Mouse (Mus musculus) intestine, embryonic 14.5 days (tissue): ENCODE data around the gene Tff1. TPM values are rescaled to one million over a fixed set of nuclear protein-coding genes. Genes with fewer than 3 reads are reported as not detected.

Experiments used
- ATAC-seq: fragments of 200-750 bp; cut with Nextera tagmentation; replicated peaks from 2 replicates; pipeline ENCODE4 v1.8.0; 2017; ENCODE audit warnings: low read depth, moderate number of reproducible peaks, moderate TSS enrichment, moderate library complexity; ENCODE audit not compliant: low FRiP score, low TSS enrichment
- DNase-seq: peaks from one replicate; pipeline ENCODE4 v3.0.0-alpha.2; 2018; ENCODE audit warnings: low spot score
- H3K27ac ChIP-seq: fragments of 300-500 bp; sonication (generic); 2 replicates; pipeline ENCODE4 v1.5.1; 2014; ENCODE audit warnings: low read depth, mild to moderate bottlenecking, control low read depth
- H3K27me3 ChIP-seq: fragments of 300-500 bp; sonication (generic); replicated peaks from 2 replicates; pipeline ENCODE4 v1.6.1; 2014; ENCODE audit warnings: low read length, control low read depth; ENCODE audit not compliant: control insufficient read depth, insufficient read depth
- H3K36me3 ChIP-seq: fragments of 300-500 bp; sonication (generic); 2 replicates; pipeline ENCODE4 v1.6.1; 2014; ENCODE audit warnings: low read length, control low read depth; ENCODE audit not compliant: control insufficient read depth, insufficient read depth
- H3K4me1 ChIP-seq: fragments of 300-500 bp; sonication (generic); replicated peaks from 2 replicates; pipeline ENCODE4 v1.6.1; 2014; ENCODE audit warnings: low read length, control low read depth, mixed read lengths; ENCODE audit not compliant: control insufficient read depth, insufficient read depth
- H3K4me2 ChIP-seq: fragments of 300-500 bp; sonication (generic); 2 replicates; pipeline ENCODE4 v1.6.1; 2014; ENCODE audit warnings: low read length
- H3K4me3 ChIP-seq: fragments of 300-500 bp; sonication (generic); 2 replicates; pipeline ENCODE4 v1.5.1; 2014; ENCODE audit warnings: low read depth, low read length, control low read depth, mixed read lengths
- H3K9ac ChIP-seq: fragments of 300-500 bp; sonication (generic); 2 replicates; pipeline ENCODE4 v1.6.1; 2014; ENCODE audit warnings: mild to moderate bottlenecking, low read length
- H3K9me3 ChIP-seq: fragments of 300-500 bp; sonication (generic); 2 replicates; pipeline ENCODE4 v1.6.1; 2016; ENCODE audit warnings: low read length, control low read depth; ENCODE audit not compliant: control insufficient read depth
- WGBS: fragments of 180-500 bp; shearing (Covaris S2); extraction: QIAGEN DNeasy Blood & Tissue Kit; methylation state at CpG from one replicate; pipeline ENCODE4 v1.1.7; 2014; 5-methylcytosine and 5-hydroxymethylcytosine counted together
- polyA plus RNA-seq: library from polyadenylated mRNA; unstranded; fragments of >200 nt; fragmentation: Nextera tagmentation; extraction: Ambion mirVana; gene quantifications from 2 replicates; pipeline ENCODE4 v1.2.1, GENCODE M21; 2014

Gene Tff1
- polyA plus RNA-seq, 1 experiment from 2014 or later = 12.7 TPM

- H3K4me2 ChIP-seq = no peak within 1 kb of the TSS
- WGBS = 2% methylated on average over 2 of the region's 2 CpGs
- no peak within 1 kb of the TSS for H3K9ac ChIP-seq
Observed at GRCm38 (mm10) chr17:31129452-31129851, 35.6 kb downstream of the Tff1 start, which contains the start of gene Tff3. Tff3 (minus strand) TSS chr17:31129646.

GRCm38 (mm10) chr17:31128708-31129318, 36.3 kb downstream of the Tff1 start:
- no peaks in the 10 kb centered on the region for H3K9me3 ChIP-seq
- H3K36me3 ChIP-seq = no peaks in the 10 kb centered on the region
- ATAC-seq (no peak), DNase-seq (no peak)
- no peak overlapping the region for H3K4me3 ChIP-seq
- no peaks in the 10 kb centered on the region for H3K27me3 ChIP-seq
- 0 out of 2 replicates have a peak, but pooled peaks cover 1% of the 10 kb centered on the region for H3K4me1 ChIP-seq
- no peak overlapping the region for H3K27ac ChIP-seq
- H3K4me2 ChIP-seq = no peak overlapping the region
- no peak overlapping the region for H3K9ac ChIP-seq
- 80% methylated on average over 9 of the region's 9 CpGs for WGBS

More at GRCm38 (mm10) chr17:31129452-31129851, 35.6 kb downstream of the Tff1 start, which contains the start of gene Tff3:
- no peaks in the 10 kb centered on the region for H3K27me3 ChIP-seq
- H3K4me3 ChIP-seq = no peak within 1 kb of the TSS
- ATAC-seq (peak; percentile 69; the same call in 1 of the 2 replicates), DNase-seq (no peak)
- no peaks in the 10 kb centered on the region for H3K9me3 ChIP-seq
- 0 out of 2 replicates have a peak, but pooled peaks cover 2% of the 10 kb centered on the region for H3K4me1 ChIP-seq
- H3K27ac ChIP-seq = no peak within 1 kb of the TSS
- H3K36me3 ChIP-seq = no peaks in the 10 kb centered on the region

DNA sequence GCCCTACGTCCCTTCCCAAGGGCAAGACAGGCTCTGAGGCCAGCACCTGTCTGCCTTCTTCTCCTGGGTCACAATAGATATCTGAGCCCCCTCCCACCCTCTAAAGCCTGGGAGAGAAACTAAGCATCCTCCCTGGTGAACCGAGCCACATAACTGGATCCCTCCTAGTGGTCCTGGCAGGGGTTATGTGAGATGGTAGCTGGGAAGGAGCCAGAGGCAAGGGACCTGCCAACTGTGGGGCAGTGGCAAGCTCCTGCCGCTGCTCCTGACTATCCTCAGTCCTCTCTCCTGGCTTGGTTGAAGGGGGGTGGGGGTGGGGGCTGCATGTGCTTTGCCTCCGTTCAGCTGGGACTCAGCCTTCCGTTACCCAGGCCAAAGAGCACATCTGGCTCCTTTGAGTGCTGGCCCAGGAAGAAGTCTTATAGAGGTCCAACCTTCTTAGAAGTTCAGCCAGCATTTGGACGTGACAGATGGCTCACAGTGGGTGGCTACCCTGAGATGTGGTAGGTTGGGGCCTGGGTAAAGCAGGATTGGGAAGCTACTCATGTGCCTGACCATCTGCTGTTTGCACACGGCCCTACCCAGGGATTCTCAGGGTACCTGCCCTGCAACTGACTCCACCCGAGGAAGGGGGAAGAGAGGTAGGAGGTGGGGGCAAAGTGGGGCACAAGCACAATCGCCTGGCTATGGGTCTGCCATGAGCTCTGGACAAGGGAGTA, 39.4 kb downstream of the Tff1 start:
- Histone ChIP-seq H3K9ac (no peak overlapping the region), H3K4me1 (no peaks in the 10 kb centered on the region), H3K27me3 (no peaks in the 10 kb centered on the region), H3K36me3 (no peaks in the 10 kb centered on the region), H3K4me3 (no peak overlapping the region), H3K9me3 (no peaks in the 10 kb centered on the region), H3K4me2 (no peak overlapping the region), H3K27ac (no peak overlapping the region)
- DNase-seq = no peak
- 43% methylated on average over 9 of the region's 9 CpGs for WGBS
- no peak for ATAC-seq

DNA sequence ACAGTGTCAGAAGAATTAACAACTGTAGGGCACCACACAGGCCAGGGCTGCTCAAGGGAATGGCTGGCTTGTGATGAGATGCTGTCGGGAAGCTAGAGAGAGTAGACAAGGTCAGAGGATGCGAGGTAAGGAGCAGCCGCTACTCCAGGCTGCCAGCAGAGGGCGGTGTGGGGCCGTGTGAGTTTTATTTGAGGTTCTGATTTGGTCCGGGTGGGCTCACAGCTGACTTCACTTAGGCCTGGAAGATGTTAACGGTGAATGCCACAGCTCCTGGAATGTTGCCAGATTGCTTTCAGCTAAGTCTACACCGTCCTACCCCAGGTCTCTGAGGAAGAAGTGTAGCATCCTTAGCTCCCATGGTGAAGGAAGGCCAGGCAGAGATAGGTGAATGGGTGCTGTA, 43.1 kb downstream of the Tff1 start:
- Histone ChIP-seq H3K4me1 (no peaks in the 10 kb centered on the region), H3K4me3 (no peak overlapping the region), H3K36me3 (no peaks in the 10 kb centered on the region), H3K27ac (no peak overlapping the region), H3K9ac (no peak overlapping the region), H3K9me3 (no peaks in the 10 kb centered on the region), H3K4me2 (no peak overlapping the region), H3K27me3 (no peaks in the 10 kb centered on the region)
- 4% methylated on average over 8 of the region's 8 CpGs for WGBS
- ATAC-seq (no peak; the same call in 1 of the 2 replicates), DNase-seq (peak; percentile 87)

GRCm38 (mm10) chr17:31119429-31119828, 45.6 kb downstream of the Tff1 start:
- H3K4me3 ChIP-seq = no peak overlapping the region
- H3K9me3 ChIP-seq = no peaks in the 10 kb centered on the region
- 5% methylated on average over 7 of the region's 7 CpGs for WGBS

GRCm38 (mm10) chr17:31117946-31118345, 47.1 kb downstream of the Tff1 start:
- ATAC-seq (no peak), DNase-seq (no peak)
- no peaks in the 10 kb centered on the region for H3K36me3 ChIP-seq
- no peak overlapping the region for H3K9ac ChIP-seq
- H3K27me3 ChIP-seq = no peaks in the 10 kb centered on the region
- no peaks in the 10 kb centered on the region for H3K9me3 ChIP-seq
- no peak overlapping the region for H3K4me3 ChIP-seq
- no peak overlapping the region for H3K4me2 ChIP-seq
- H3K27ac ChIP-seq = no peak overlapping the region
- H3K4me1 ChIP-seq = no peaks in the 10 kb centered on the region
- 85% methylated on average over 5 of the region's 5 CpGs for WGBS

More at GRCm38 (mm10) chr17:31119429-31119828, 45.6 kb downstream of the Tff1 start:
- ATAC-seq (0 out of 2 replicates have a peak, but pooled peaks have one; percentile 26), DNase-seq (peak; percentile 85)
- Histone ChIP-seq H3K36me3 (no peaks in the 10 kb centered on the region), H3K9ac (no peak overlapping the region), H3K4me1 (no peaks in the 10 kb centered on the region), H3K27me3 (no peaks in the 10 kb centered on the region), H3K4me2 (no peak overlapping the region), H3K27ac (no peak overlapping the region)

GRCm38 (mm10) chr17:31116063-31116462, 49.0 kb downstream of the Tff1 start:
- H3K4me2 ChIP-seq = no peak overlapping the region
- no peaks in the 10 kb centered on the region for H3K4me1 ChIP-seq
- H3K9ac ChIP-seq = no peak overlapping the region
- no peak for ATAC-seq
- no peak overlapping the region for H3K27ac ChIP-seq
- no peaks in the 10 kb centered on the region for H3K9me3 ChIP-seq
- no peak for DNase-seq
- H3K4me3 ChIP-seq = no peak overlapping the region
- 47% methylated on average over 6 of the region's 6 CpGs for WGBS
- no peaks in the 10 kb centered on the region for H3K27me3 ChIP-seq
- no peaks in the 10 kb centered on the region for H3K36me3 ChIP-seq

DNA sequence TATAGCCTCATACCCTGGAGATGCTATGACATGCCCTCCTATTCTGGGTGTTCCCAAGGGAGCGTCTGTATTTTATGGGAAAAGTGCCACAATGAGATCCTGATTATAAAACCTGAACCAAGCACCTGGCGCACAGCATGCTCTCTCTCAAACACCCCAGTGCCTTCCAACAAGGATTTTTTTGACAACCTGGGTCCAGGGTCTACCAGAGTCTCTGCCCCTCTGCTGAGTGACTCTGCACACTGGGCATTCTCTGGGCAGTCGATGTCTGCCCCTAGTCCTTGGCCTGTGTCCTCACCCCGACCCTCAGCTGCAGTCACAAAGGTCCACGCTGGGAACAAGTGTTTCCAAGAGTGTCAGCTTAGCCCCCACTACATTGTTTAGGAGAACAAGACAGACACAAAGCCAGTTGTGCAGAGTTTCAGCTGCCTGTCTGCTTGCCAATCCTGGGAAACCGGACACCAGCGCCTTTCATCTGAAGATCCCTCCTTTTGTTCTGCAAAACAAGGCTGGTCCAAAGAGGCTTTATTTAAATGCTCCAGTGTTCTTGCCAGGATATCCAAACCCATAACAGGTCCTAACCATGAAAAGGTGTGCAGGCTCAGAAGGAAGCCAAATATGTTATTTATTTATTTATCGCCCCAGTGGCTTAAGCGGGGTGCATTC, 51.8 kb downstream of the Tff1 start:
- Histone ChIP-seq H3K4me1 (no peaks in the 10 kb centered on the region), H3K27me3 (no peaks in the 10 kb centered on the region), H3K9ac (no peak overlapping the region), H3K4me3 (no peak overlapping the region), H3K36me3 (no peaks in the 10 kb centered on the region), H3K9me3 (no peaks in the 10 kb centered on the region), H3K27ac (no peak overlapping the region), H3K4me2 (no peak overlapping the region)
- WGBS = 73% methylated on average over 9 of the region's 9 CpGs
- DNase-seq (no peak), ATAC-seq (no peak)
